Mouse (Mus musculus) thymus, postnatal 0 days (tissue): ENCODE measurements around the gene Rapgef5. TPM values are rescaled to one million over a fixed set of nuclear protein-coding genes. Genes with fewer than 3 reads are reported as not detected.

Experiments used
- DNase-seq: peaks from one replicate; pipeline ENCODE4 v3.0.0-alpha.2; 2015; ENCODE audit warnings: low spot score
- polyA plus RNA-seq: library from polyadenylated mRNA; unstranded; fragments of >200 nt; fragmentation: Nextera tagmentation; extraction: Ambion mirVana; gene quantifications from 2 replicates; pipeline ENCODE4 v1.2.1, GENCODE M21; 2015

Rapgef5 gene
- polyA plus RNA-seq, 1 experiment from 2014 or later = 10.9 TPM

DNA sequence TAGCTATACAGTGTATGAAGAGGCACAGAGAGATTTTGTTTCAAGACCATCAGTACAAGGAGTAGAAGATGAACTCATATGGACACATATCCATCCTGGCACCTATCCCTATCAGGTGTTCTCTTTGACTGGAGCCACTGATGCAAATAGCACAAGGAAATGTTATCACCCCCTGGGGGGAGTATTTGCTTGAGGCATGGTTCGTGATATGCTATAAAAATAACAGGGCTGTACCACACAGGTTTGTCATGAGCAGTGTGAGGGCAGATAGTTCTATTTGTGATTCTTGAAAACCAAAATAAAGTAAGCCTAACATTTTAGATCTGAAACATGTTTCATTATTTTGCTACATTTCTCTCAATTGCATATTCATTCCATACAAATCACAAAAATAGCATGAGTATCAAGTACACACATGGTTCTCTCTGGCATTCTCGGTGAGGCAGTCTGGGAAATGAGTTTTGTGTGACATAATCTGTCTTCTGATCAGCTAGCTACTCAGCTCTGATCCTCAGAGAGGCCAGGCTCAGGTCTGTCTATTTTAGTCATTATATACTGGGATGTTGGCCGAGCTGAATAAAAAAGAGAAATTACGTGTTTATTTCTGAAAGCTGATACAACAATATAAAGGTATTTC, 12.3 kb downstream of the Rapgef5 start:
- no peak for DNase-seq

DNA sequence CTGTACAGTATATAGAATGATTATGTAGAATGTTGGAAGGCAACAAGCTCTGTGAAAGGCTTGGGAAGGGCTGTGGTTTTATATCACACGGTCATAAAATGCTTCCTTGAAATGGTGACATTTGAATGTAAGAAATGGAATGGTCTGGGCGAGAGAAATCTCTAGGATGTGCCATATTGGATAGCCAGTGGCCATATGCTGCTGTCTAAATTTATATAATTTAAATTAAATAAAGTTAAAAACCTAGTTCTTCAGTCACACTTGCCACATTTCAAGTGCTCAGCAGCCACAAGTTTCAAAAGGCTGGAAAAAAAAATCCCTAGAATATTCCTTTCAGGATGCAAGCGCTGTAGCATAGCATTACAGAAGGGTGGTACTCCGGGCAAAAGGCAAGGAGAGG, 14.8 kb downstream of the Rapgef5 start:
- DNase-seq = no peak

GRCm38 (mm10) chr12:117533176-117534086, 17.2 kb downstream of the Rapgef5 start:
- DNase-seq = peak; percentile 49

DNA sequence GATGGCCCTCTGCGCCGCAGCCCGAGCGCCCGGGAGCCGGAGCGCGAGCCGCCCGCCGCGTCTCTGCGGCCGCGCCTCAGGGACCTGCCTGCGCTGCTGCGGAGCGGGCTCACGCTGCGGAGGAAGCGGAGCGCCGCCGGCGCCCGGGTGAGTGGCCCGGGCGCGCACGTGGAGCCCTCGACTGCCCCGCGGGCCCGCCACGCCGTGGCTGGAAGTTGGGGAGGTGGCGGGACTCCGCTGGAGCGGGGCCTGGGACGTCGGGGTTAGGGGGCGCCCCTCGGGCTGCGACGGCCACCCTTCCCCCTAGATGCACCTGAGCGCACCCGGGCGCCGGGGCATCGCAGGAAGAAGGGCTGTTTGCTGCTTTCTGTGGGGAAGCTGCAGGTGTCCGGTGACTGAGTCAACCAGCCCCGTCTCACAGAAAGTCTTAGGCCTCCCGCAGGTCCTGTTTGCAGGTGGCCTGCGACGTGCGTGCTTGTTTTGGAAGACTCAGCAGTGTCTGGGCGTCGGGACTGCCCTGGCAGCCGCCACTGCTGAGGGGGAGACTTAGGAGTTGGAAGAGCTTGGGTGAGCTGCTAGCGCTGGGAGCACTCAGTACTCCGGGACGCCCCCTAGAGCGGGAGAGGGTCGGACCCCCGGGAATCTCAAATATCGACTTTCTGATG, 17.9 kb downstream of the Rapgef5 start:
- peak; percentile 40 for DNase-seq

- no peak for DNase-seq
Observed at GRCm38 (mm10) chr12:117540352-117540751, 24.1 kb downstream of the Rapgef5 start.

DNA sequence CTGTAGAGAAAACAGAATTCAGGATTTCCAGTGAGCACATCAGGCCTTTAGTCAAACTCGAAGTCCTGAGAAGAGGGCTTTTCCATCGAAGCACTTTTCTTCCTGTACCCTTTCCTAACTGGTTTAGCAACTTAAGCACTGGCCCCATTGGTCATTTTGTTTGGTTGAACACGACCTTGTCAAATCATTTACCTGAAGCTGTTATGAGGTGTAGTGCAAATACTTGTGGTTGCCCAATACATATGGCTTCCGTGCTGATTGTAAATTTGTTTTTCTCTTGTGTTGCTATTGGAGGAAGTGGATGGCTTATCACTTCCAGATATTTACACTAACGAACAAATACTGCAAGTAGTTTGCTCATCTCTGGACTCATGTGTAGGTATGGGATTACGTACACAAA, 29.0 kb downstream of the Rapgef5 start:
- DNase-seq = no peak

DNA sequence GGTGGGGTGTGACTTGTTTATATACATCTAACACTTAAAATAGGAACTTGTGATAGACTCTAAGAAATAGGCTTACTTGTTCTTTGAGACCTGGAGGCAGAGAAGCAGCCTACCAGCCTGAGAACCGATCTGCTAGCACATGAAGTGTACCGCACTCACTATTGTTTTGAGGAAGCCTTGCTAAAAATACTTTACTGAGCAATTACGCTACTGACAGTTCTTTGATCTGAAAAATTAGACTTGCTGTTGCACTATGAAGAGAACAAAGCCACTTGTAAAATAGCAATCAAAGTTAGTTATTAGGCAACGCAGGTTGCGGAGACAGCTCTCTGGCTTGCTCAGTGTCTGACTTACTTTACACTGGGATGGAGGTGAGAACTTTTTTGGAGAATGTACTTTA, 37.1 kb downstream of the Rapgef5 start:
- no peak for DNase-seq

GRCm38 (mm10) chr12:117554612-117555063, 38.4 kb downstream of the Rapgef5 start:
- no peak for DNase-seq

DNA sequence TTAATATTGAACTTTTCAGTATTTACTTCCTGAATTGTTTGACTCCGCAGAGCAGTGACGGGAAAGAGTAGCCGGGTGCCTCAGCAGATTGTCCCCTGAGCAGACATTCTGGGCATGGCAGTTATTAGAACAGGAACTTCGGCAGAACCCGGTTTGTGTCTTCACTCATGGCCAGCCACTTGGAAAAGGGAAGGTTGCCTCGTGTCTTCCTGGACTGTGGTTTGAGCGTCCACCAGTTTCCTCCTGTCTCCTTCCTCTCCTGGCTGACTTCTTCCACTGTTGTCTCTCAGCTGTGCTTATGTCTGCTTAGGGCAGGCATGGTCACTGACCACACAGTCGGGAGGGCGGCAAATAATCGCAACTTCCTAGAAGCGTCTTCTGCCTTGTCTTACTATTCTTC, 44.2 kb downstream of the Rapgef5 start:
- DNase-seq = no peak

- no peak for DNase-seq
Observed at GRCm38 (mm10) chr12:117561411-117562059, 45.3 kb downstream of the Rapgef5 start.

GRCm38 (mm10) chr12:117562085-117562484, 45.8 kb downstream of the Rapgef5 start:
- DNase-seq = no peak

DNA sequence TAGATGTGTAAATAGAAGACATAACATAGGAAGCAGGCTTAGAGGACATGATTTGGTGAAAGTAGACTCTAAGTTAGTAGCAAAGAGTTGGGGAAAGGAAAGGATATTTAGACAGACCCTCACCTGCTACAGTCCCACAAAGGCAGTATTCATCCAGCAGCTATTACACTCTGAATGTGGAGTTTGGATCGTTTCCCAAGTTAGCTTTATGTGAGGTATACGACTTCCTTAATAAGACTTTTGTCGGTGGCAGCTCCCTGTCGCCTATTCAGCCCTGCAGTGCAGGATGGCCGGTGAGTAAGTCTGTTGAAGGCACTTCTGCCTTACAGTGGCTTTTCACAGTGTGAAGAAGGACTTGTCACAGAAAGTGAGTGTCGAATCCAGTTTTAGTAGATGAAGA, 47.6 kb downstream of the Rapgef5 start:
- no peak for DNase-seq

GRCm38 (mm10) chr12:117566298-117566697, 50.0 kb downstream of the Rapgef5 start:
- DNase-seq = no peak

DNA sequence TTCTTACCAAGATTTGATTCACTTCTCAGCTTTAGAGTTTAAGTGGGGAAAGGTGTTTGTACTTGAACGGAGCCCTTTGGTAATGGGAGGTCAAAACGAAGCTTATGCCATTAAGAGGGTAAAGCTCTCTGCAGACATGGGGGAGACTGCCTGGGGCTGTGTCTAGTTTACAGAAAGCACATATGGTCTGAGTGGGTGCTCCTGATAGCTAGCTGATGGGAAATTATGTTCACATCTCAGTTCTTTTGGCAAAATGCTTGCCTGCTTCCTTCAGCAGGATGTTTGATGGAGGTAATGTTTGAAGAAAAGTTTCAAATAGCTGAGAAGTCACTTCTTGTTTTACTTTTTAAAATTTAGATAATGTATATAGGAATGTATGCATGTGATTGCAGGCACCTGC, 53.4 kb downstream of the Rapgef5 start:
- no peak for DNase-seq

GRCm38 (mm10) chr12:117584256-117584655, 68.0 kb downstream of the Rapgef5 start:
- DNase-seq = no peak

- no peak for DNase-seq
Observed at GRCm38 (mm10) chr12:117585390-117585789, 69.1 kb downstream of the Rapgef5 start.

DNA sequence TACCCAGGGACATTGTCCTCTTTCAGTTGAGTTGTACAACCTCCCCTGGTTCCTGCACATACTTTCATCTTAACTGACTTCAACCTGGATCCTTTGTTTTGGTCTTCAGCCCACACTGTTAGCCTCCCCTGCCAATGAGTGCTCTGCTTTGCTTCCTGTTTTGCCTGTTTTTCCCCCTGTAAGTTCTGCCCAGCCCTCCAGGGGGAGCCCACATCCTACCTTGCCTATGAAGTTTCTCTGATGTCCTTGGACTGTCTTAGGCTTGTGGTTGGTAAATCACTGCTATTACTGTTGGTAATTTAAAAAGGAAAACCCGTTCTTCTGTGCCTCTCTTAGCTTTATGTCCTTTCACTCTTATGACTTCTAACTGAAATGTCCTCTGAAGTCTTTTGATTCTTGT, 69.8 kb downstream of the Rapgef5 start:
- DNase-seq = peak; percentile 56

DNA sequence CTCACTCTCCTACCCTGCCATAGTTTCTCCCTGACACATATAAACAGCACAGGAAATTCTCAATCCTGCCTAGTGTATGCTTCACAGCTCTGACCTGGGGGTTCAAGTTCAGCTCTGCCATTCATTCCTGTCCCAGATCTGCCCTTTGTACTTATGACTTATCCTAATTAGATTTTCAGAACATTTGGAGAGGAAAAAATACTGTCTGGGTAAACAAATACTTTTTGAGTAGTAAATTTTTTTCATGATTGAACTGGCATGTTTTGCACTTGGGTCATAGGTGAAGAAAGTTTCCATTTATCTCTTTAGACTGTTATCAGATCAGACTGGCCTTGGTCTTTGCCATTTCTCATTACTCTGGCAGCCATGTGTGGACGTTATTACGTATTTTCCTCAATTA, 72.9 kb downstream of the Rapgef5 start:
- no peak for DNase-seq

DNA sequence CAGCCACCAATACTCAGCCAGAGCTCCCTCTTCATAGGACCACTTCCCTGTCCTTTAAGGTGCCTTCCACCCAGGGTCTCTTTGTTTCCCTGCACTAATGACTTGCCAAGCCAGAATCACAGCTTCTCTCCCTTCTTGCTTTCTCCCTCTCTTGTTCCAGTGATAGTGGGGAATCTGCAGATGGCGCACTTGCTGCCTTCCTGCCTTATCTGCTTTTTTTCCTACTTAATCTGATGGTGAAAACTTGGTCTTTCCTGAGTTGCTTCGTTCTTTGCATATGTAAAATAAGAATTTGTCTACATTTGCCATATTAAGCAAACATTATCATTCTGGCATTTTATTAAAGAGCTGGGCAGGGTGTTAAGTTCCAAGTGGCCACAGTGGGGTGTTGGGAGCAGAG, 75.7 kb downstream of the Rapgef5 start:
- DNase-seq = no peak

- DNase-seq = no peak
Observed at GRCm38 (mm10) chr12:117592583-117592982, 76.3 kb downstream of the Rapgef5 start.

DNA sequence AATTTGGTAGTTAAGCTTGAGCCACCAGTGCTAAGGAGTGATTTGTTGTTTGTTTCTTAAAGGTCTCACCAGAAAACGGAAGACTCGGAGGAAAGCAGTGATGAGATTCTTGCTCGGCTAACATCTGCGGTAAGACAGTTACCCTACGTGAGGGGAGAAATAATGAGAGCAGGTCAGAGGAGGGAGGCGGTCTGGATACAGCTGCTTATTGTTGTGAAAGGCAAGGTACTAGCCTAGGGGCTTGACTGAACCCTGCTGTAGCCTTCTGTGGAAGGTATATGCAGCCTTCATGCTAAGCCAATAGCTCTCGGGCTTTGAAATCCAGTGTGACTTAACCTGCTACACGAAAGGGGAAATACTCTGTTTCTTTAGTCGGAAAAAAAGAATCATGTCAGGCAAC, 78.9 kb downstream of the Rapgef5 start:
- DNase-seq = no peak

GRCm38 (mm10) chr12:117598190-117598589, 81.9 kb downstream of the Rapgef5 start:
- no peak for DNase-seq
